Comparison of ENCODE assay signal across 17 mouse cellular contexts in the genomic region with DNA sequence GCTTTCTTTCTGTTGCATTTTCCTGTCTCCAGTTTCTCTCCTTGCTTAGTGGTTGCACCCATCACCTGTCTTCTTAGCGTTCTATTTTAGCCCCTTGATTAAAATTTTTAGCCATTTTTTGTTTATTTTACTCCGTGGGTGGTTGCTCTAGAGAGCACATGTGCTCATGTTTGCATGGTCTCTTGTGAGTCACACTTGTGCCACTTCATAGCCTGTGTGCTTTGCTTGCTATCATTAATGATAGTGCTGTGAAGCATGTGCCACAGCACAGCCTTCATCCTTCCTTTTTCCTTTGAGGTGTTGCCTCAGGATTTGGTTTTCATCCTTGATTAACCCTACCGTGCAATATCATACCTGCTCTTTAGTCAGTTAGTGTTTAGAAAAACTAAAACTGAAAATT.
"Had no signal": no experiment of that assay in that cellular context is flagged by ENCODE, and none has a peak within 500 bp of the region (broad histone marks: within the 10 kb centered on the region; RNA-seq: fewer than 3 reads in every experiment).

No protein-coding gene starts in this region.

- H3K9me3 ChIP-seq: liver, embryonic 15.5 days; lung, embryonic 15.5 days; midbrain, embryonic 13.5 days; midbrain, embryonic 15.5 days; neural tube, embryonic 12.5 days; stomach, embryonic 15.5 days had no signal

- H3K4me3 ChIP-seq: liver, embryonic 15.5 days; lung, embryonic 15.5 days; megakaryocyte, embryonic 14.5 days; midbrain, embryonic 13.5 days; midbrain, embryonic 15.5 days; neural tube, embryonic 12.5 days; stomach, embryonic 15.5 days had no signal

- H3K4me1 ChIP-seq: liver, embryonic 15.5 days; lung, embryonic 15.5 days; megakaryocyte, embryonic 14.5 days; midbrain, embryonic 13.5 days; midbrain, embryonic 15.5 days; neural tube, embryonic 12.5 days; stomach, embryonic 15.5 days had no signal

- ATAC-seq: liver, postnatal 0 days; lung, postnatal 0 days; midbrain, embryonic 13.5 days; midbrain, embryonic 15.5 days had no signal

- H3K9ac ChIP-seq: liver, embryonic 15.5 days; liver, postnatal 0 days; lung, embryonic 15.5 days; midbrain, embryonic 13.5 days; midbrain, embryonic 15.5 days; neural tube, embryonic 12.5 days; stomach, embryonic 15.5 days had no signal

- DNase-seq: liver, postnatal 0 days; lung, adult 2 months; lung, postnatal 14 days; lung, postnatal 36 days; right cerebral cortex, postnatal 14 days; thymus, adult 2 months; thymus, postnatal 25 days; thymus, postnatal 4 days had no signal

- H3K4me2 ChIP-seq: liver, embryonic 15.5 days; lung, embryonic 15.5 days; midbrain, embryonic 13.5 days; midbrain, embryonic 15.5 days; neural tube, embryonic 12.5 days; stomach, embryonic 15.5 days had no signal

- H3K27me3 ChIP-seq: liver, embryonic 15.5 days; lung, embryonic 15.5 days; megakaryocyte, embryonic 14.5 days; midbrain, embryonic 13.5 days; midbrain, embryonic 15.5 days; neural tube, embryonic 12.5 days; stomach, embryonic 15.5 days had no signal

- H3K36me3 ChIP-seq: liver, embryonic 15.5 days; lung, embryonic 15.5 days; midbrain, embryonic 13.5 days; midbrain, embryonic 15.5 days; neural tube, embryonic 12.5 days; stomach, embryonic 15.5 days had no signal

- H3K27ac ChIP-seq: liver, embryonic 15.5 days; lung, embryonic 15.5 days; macrophage; midbrain, embryonic 13.5 days; midbrain, embryonic 15.5 days; neural tube, embryonic 12.5 days; stomach, embryonic 15.5 days had no signal
